Mouse (Mus musculus) T-cell, adult 66 days (primary cell): Measurements from ENCODE around the gene Psmg3. TPM values are rescaled to one million over a fixed set of nuclear protein-coding genes. Genes with fewer than 3 reads are reported as not detected.

ENCODE experiments used
- total RNA-seq, 2 experiments: library from RNA; stranded (reverse); gene quantifications; 3 replicates in 1 of 2; 4 replicates in 1 of 2; pipeline ENCODE4 v1.2.4; 2023

Gene Psmg3
- 10 to 100 TPM; 13.5 to 16.2 TPM for total RNA-seq

GRCm38 (mm10) chr5:139826357-139827055 is at the start of gene Psmg3, which contains the start of gene Gm26938:
TSS of gene Psmg3 (minus strand) at chr5:139826885.
TSS of gene Gm26938 (minus strand) at chr5:139826407.

DNA sequence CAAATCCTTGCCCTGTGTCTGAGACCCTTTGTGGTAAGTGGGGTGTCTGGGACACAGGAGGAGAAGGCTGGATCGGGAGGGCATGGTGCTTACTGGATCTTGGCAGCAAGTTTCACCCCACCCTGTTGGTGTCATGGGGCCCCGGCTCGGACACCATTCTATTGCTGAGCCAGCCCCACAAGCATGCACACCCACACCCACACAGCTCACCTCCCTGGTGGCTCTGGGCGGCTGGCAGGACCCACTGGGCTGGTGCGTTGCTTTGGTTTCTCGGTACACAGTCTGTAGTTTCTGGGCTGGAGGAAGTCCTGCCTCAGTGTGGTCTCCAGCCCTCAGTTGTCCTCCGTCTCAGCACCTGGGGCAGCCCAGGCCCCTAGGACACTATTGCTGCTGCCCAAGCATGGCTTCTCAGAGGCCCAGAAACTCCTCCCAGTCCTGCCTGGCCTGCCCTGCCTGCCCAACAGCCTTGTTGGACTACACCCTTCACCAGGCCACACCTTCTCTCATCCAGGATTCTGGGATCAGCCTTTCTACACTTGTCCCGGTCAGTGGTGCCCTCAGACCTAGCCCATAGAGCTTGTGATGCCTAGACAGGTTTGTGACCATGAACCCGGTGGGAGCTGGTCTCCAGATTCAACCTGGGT is 7.0 kb downstream of the Psmg3 start, which contains the start of gene Tmem184a:
Gene Tmem184a (minus strand): TSS at position 380 of the 644 bp plus-strand sequence.

DNA sequence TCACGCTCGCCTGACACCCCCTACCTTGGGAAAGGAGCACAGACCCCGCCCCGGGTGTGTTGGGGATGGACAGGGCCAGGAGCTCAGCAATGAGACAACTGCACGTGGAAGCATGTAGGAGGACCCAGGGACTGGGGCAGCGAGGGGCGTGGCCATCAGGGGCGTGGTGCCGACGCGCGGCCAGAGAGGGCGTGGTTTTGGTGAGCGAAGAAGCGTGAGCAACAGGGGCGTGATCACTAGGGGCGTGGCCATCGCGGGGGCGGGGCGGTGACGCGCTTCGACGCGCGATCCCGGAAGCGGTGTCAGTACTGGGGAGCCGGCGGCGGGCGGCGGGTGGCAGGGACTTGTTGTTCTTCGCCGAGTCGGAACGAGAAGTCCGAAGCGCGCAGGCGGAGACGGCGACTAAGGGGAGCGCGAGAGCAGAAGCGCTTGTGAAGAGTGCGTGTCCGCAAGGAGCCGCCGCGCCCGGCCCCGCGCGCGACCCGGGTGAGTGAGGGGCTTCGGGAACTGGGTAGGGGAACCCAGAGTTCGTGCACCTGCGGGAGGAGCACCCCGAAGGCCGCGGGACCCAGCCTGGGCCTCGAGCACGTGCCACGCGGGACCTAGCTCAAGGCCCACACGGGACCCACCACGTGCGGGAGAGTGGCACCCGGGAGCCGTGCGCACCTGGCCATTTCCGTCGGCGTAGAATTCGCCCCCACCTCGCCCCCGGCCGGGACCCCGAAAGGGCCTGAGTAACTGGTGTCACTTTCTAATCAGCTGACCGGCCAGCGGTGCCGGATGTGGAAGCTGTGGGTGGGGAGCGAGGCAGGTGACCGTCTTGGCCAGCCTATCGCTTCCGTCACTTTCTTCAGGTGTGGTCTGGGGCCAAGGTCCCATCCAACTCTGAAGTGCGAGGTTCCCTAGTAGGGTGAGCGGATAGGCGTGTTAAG is 35.2 kb downstream of the Psmg3 start, which contains the start of gene Mafk:
Gene Mafk (plus strand): TSS at position 287 of the 932 bp plus-strand sequence.

GRCm38 (mm10) chr5:139775216-139775926 is 51.3 kb downstream of the Psmg3 start, which contains the start of gene Ints1:
TSS of gene Ints1 (minus strand) at chr5:139775674.

Other genes with a start within 250 kb of the Psmg3 start
- under 1 TPM; 0.38 to 0.41 TPM for gene Micall2, start 90.5 kb downstream of the Psmg3 start, total RNA-seq
- gene Ints1, start 51.2 kb downstream of the Psmg3 start, total RNA-seq, result 100 to 1,000 TPM; 114 to 117 TPM
- 100 to 1,000 TPM; 178 to 191 TPM for gene Mafk, start 35.4 kb downstream of the Psmg3 start, total RNA-seq
- gene Tmem184a, start 7.0 kb downstream of the Psmg3 start, total RNA-seq, result under 1 TPM in 1 of 2 experiments, not detected in 1; 0.20 TPM
- not detected for gene Gm26938, start 478 bp downstream of the Psmg3 start, total RNA-seq
- gene Elfn1, start 81.1 kb upstream of the Psmg3 start, total RNA-seq, result not detected